Mouse (Mus musculus): ENCODE measurements around the gene Cmtm7. TPM values are rescaled to one million over a fixed set of nuclear protein-coding genes. Genes with fewer than 3 reads are reported as not detected.

Gene Cmtm7
- polyA plus RNA-seq, 1 experiment from 2014 or later, result 70.4 TPM

Other genes starting within 250 kb of the Cmtm7 start
- gene Trim71, start 217.5 kb downstream of the Cmtm7 start, polyA plus RNA-seq (2016; fragmentation: Nextera tagmentation; extraction: Ambion mirVana), result 1.7 and 2.0 TPM in 2 replicates
- 35.8 and 38.9 TPM in 2 replicates for gene Cnot10, start 141.7 kb downstream of the Cmtm7 start, polyA plus RNA-seq (2016; fragmentation: Nextera tagmentation; extraction: Ambion mirVana)
- gene Dync1li1, start 93.1 kb downstream of the Cmtm7 start, polyA plus RNA-seq (2016; fragmentation: Nextera tagmentation; extraction: Ambion mirVana), result 37.7 and 41.3 TPM in 2 replicates
- gene Cmtm6, start 50.7 kb downstream of the Cmtm7 start, polyA plus RNA-seq (2016; fragmentation: Nextera tagmentation; extraction: Ambion mirVana), result 26.0 and 29.1 TPM in 2 replicates
- 17.9 and 18.2 TPM in 2 replicates for gene Cmtm8, start 62.3 kb upstream of the Cmtm7 start, polyA plus RNA-seq (2016; fragmentation: Nextera tagmentation; extraction: Ambion mirVana)
- gene Gpd1l, start 152.1 kb upstream of the Cmtm7 start, polyA plus RNA-seq (2016; fragmentation: Nextera tagmentation; extraction: Ambion mirVana), result 10.5 and 10.9 TPM in 2 replicates
- 0.55 and 0.63 TPM in 2 replicates for gene Osbpl10, start 196.7 kb upstream of the Cmtm7 start, polyA plus RNA-seq (2016; fragmentation: Nextera tagmentation; extraction: Ambion mirVana)
- 275 and 335 TPM in 2 replicates for gene Rps27rt, start 200.9 kb upstream of the Cmtm7 start, polyA plus RNA-seq (2016; fragmentation: Nextera tagmentation; extraction: Ambion mirVana)